Mouse (Mus musculus) neutrophil, adult 5-6 weeks (primary cell): ENCODE data around the gene Tfcp2. TPM values are rescaled to one million over a fixed set of nuclear protein-coding genes. Genes with fewer than 3 reads are reported as not detected.
A peak's percentile ranks its signal among the peaks of the same experiment; 100 is the strongest.
"Not testable (repeated sequence)": the region's sequence is repeated elsewhere in the genome, so short reads cannot be mapped to it uniquely, and the experiment has no call there.

ENCODE experiments used
- ATAC-seq: fragments of 151-379, 151-347 bp; 2 replicates; pipeline ENCODE4 v1.8.0; 2017; ENCODE audit warnings: mild to moderate bottlenecking, moderate TSS enrichment; ENCODE audit not compliant: insufficient number of reproducible peaks, poor library complexity, low FRiP score, severe bottlenecking; ENCODE audit errors: extremely low read depth
- total RNA-seq: library from RNA; stranded (forward); fragments of 200-1000 nt; gene quantifications from 2 replicates; pipeline ENCODE4 v1.2.3, GENCODE M21; 2017

Tfcp2 gene
- total RNA-seq, 1 experiment from 2014 or later: 6.5 TPM

GRCm38 (mm10) chr15:100569239-100569638, 17.4 kb upstream of the Tfcp2 start:
- ATAC-seq: no peak

GRCm38 (mm10) chr15:100566531-100566930, 14.7 kb upstream of the Tfcp2 start:
- ATAC-seq: no peak

GRCm38 (mm10) chr15:100557705-100558433, 6.1 kb upstream of the Tfcp2 start:
- no peak for ATAC-seq

GRCm38 (mm10) chr15:100556378-100556777, 4.6 kb upstream of the Tfcp2 start:
- ATAC-seq: no peak

GRCm38 (mm10) chr15:100555965-100556364, 4.2 kb upstream of the Tfcp2 start:
- ATAC-seq: no peak

- ATAC-seq: no peak
Observed at GRCm38 (mm10) chr15:100550280-100550679, 1.5 kb downstream of the Tfcp2 start.

GRCm38 (mm10) chr15:100543651-100544030, 8.2 kb downstream of the Tfcp2 start:
- not testable (repeated sequence) for ATAC-seq

GRCm38 (mm10) chr15:100542876-100543650, 8.7 kb downstream of the Tfcp2 start:
- ATAC-seq: not testable (repeated sequence)

GRCm38 (mm10) chr15:100541426-100541825, 10.4 kb downstream of the Tfcp2 start:
- ATAC-seq: no peak

GRCm38 (mm10) chr15:100541001-100541400, 10.8 kb downstream of the Tfcp2 start:
- not testable (repeated sequence) for ATAC-seq

- ATAC-seq: no peak
Observed at GRCm38 (mm10) chr15:100539411-100539810, 12.4 kb downstream of the Tfcp2 start.

- ATAC-seq: peak; percentile 56; the same call in 1 of the 2 replicates
Observed at GRCm38 (mm10) chr15:100537913-100538312, 13.9 kb downstream of the Tfcp2 start.

- no peak for ATAC-seq
Observed at GRCm38 (mm10) chr15:100527900-100528299, 23.9 kb downstream of the Tfcp2 start.

GRCm38 (mm10) chr15:100525405-100525804, 26.4 kb downstream of the Tfcp2 start:
- no peak for ATAC-seq

- no peak for ATAC-seq
Observed at GRCm38 (mm10) chr15:100520306-100520705, 31.5 kb downstream of the Tfcp2 start.

- no peak for ATAC-seq
Observed at GRCm38 (mm10) chr15:100515121-100515520, 36.7 kb downstream of the Tfcp2 start.

- no peak for ATAC-seq
Observed at GRCm38 (mm10) chr15:100513387-100513786, 38.4 kb downstream of the Tfcp2 start.

GRCm38 (mm10) chr15:100510072-100510471, 41.7 kb downstream of the Tfcp2 start:
- no peak for ATAC-seq

GRCm38 (mm10) chr15:100508454-100509167, 43.2 kb downstream of the Tfcp2 start:
- ATAC-seq: no peak

- not testable (repeated sequence) for ATAC-seq
Observed at GRCm38 (mm10) chr15:100499506-100499905, 52.3 kb downstream of the Tfcp2 start.
